Mouse (Mus musculus) liver, adult 2 months (tissue): ENCODE results near the gene Bst2.

Experiments used
- CTCF ChIP-seq: fragments of 200-500 bp; IDR thresholded peaks from 2 replicates; pipeline ENCODE4 v1.5.1; 2011; ENCODE audit warnings: low read depth, low read length, control low read depth
- POLR2A ChIP-seq: fragments of 200-500 bp; IDR thresholded peaks from 2 replicates; pipeline ENCODE4 v1.6.1; 2011; ENCODE audit warnings: low read length, control low read depth; ENCODE audit not compliant: insufficient read depth; ENCODE audit errors: extremely low read depth

DNA sequence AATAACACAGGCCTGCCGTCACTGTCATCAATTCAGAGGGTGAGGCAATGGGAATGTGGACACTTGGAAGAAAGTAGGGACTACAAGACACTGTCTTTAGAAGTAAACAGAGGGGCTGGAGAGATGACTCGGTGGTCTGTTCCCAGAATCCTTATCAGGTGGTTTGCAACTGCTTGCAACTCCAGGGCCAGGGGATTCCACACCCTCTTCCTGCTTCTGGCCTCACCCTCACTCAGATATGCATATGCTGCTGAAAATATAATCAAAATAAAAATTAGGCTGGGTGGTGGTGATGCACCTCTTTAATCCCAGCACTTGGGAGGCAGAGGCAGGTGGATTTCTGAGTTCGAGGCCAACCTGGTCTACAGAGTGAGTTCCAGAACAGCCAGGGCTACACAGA is 22.8 kb upstream of the Bst2 start:
- TF ChIP-seq CTCF (no peak), POLR2A (no peak)
